Mouse (Mus musculus) cortical plate, adult 2 months (tissue): ENCODE results near the gene Zfp612.

Experiments
- CTCF ChIP-seq: fragments of 200-500 bp; IDR thresholded peaks from 2 replicates; pipeline ENCODE4 v1.5.1; 2011; ENCODE audit warnings: mild to moderate bottlenecking, control low read depth, low read length; ENCODE audit not compliant: insufficient read depth; ENCODE audit errors: extremely low read depth
- POLR2A ChIP-seq: fragments of 200-500 bp; IDR thresholded peaks from 2 replicates; pipeline ENCODE4 v1.6.1; 2011; ENCODE audit warnings: mild to moderate bottlenecking, low read length, control low read depth; ENCODE audit not compliant: insufficient read depth; ENCODE audit errors: extremely low read depth

DNA sequence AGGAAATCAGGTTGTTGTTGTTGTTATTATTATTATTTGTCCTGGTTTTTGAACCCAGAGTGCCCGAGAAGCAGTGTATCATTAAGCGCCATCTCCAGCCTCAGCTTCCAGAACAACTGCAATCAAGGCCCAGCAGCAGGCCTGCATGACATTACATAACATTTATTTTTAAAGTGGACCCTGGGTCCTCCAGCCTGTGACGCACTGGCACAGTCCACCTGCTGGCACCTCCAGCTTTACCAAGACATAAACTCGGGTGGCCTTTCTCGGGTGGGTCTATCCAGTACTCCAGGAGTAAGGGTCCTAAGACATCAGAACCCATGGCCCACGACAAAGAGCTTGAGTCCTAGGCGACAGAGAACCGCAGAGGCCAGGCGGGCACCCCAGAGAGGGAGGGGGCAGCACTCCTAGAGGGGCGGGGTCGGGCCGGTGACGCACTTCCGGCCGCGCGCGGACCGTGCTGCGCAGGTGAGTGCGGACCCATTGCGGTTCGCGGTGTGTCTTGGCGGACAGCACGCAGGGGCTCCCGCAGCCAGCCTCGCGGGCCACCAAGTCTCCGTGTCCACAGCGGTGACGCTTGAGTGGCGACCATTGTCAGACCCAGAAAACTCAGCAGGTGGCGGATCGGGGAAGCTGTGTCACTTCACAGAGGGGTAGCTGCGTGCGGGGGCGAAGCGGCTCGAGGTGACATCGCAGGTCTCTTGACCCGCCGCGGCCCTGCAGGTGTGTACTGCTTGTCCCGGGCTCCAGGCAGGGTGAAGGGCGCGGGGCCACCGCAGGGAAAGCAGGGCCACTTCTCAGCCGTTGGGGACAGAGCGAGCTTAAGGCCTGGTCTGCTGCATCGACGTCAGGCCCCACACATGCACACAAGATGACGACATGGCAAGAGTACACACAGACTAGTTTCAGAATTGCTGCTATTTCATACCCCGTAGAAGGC lies at the start of gene Zfp612:
- TF ChIP-seq CTCF: no peak
- peak; percentile 73 for TF ChIP-seq POLR2A
